Mouse (Mus musculus) adrenal gland, adult 18-20 months (tissue): ENCODE measurements at regions not wholly inside any gene's neighbourhood (a gene's known extent, or its start where the extent isn't known, plus 50 kb on each side); places are given as distances from the start of the nearest gene placed in this dataset.
A peak's percentile ranks its signal among the peaks of the same experiment; 100 is the strongest.

ENCODE experiments used
- DNase-seq, 2 experiments: peaks; one replicate each; pipeline ENCODE4 v3.0.0; 2021 to 2022; ENCODE audit warnings: low spot score in 2 of 2

GRCm38 (mm10) chr6:99945691-99946090 lies 219.5 kb upstream of the Prok2 start:
- no peak for DNase-seq

GRCm38 (mm10) chr6:99942958-99943357 lies 216.8 kb upstream of the Prok2 start:
- DNase-seq, result no peak

- no peak for DNase-seq
Measured at GRCm38 (mm10) chr6:99940118-99940517, 213.9 kb upstream of the Prok2 start.

- no peak for DNase-seq
Measured at GRCm38 (mm10) chr6:99939382-99939781, 213.2 kb upstream of the Prok2 start.

GRCm38 (mm10) chr6:99938949-99939348 lies 212.8 kb upstream of the Prok2 start:
- no peak for DNase-seq

GRCm38 (mm10) chr6:99936716-99937115 lies 210.5 kb upstream of the Prok2 start:
- no peak for DNase-seq

GRCm38 (mm10) chr6:99935373-99935772 lies 209.2 kb upstream of the Prok2 start:
- DNase-seq, result no peak

- no peak for DNase-seq
Measured at GRCm38 (mm10) chr6:99934394-99934793, 208.2 kb upstream of the Prok2 start.

- DNase-seq, result no peak
Measured at GRCm38 (mm10) chr6:99933404-99933803, 207.2 kb upstream of the Prok2 start.

- DNase-seq, result no peak
Measured at GRCm38 (mm10) chr6:99932923-99933322, 206.7 kb upstream of the Prok2 start.

GRCm38 (mm10) chr6:99932405-99932804 lies 206.2 kb upstream of the Prok2 start:
- no peak for DNase-seq

GRCm38 (mm10) chr6:99931588-99931987 lies 205.4 kb upstream of the Prok2 start:
- no peak for DNase-seq

- no peak for DNase-seq
Measured at GRCm38 (mm10) chr6:99930316-99930715, 204.1 kb upstream of the Prok2 start.

- DNase-seq, result no peak
Measured at GRCm38 (mm10) chr6:99927933-99928555, 201.9 kb upstream of the Prok2 start.

GRCm38 (mm10) chr6:99924181-99924580 lies 198.0 kb upstream of the Prok2 start:
- no peak for DNase-seq

- DNase-seq, result no peak
Measured at GRCm38 (mm10) chr6:99921966-99922365, 195.8 kb upstream of the Prok2 start.

GRCm38 (mm10) chr6:99919816-99920562 lies 193.8 kb upstream of the Prok2 start:
- DNase-seq, result peak in 1 of 2 experiments; percentile 18

- no peak for DNase-seq
Measured at GRCm38 (mm10) chr6:99918351-99918750, 192.2 kb upstream of the Prok2 start.

GRCm38 (mm10) chr6:99909921-99910320 lies 183.7 kb upstream of the Prok2 start:
- DNase-seq, result no peak

- peak in 1 of 2 experiments; percentile 40 for DNase-seq
Measured at GRCm38 (mm10) chr6:99909459-99909858, 183.3 kb upstream of the Prok2 start.

- no peak for DNase-seq
Measured at GRCm38 (mm10) chr6:99908066-99908465, 181.9 kb upstream of the Prok2 start.

GRCm38 (mm10) chr6:99905194-99905593 lies 179.0 kb upstream of the Prok2 start:
- DNase-seq, result no peak

GRCm38 (mm10) chr6:99904607-99905006 lies 178.4 kb upstream of the Prok2 start:
- DNase-seq, result no peak
